Mouse (Mus musculus) adrenal gland, adult 18-20 months (tissue): ENCODE measurements around the gene Epb41l1. TPM values are rescaled to one million over a fixed set of nuclear protein-coding genes. Genes with fewer than 3 reads are reported as not detected.
"Not testable (repeated sequence)": the region's sequence is repeated elsewhere in the genome, so short reads cannot be mapped to it uniquely, and the experiment has no call there.

ENCODE experiments used
- DNase-seq, 2 experiments: peaks; one replicate each; pipeline ENCODE4 v3.0.0; 2021 to 2022; ENCODE audit warnings: low spot score in 2 of 2
- total RNA-seq, 2 experiments: library from RNA; stranded (reverse); gene quantifications; 1 replicate in 1 of 2; 2 replicates in 1 of 2; pipeline ENCODE4 v1.2.3; 2021

Epb41l1 gene
- total RNA-seq, 2 experiments from 2014 or later = 67.0 to 75.9 TPM

DNA sequence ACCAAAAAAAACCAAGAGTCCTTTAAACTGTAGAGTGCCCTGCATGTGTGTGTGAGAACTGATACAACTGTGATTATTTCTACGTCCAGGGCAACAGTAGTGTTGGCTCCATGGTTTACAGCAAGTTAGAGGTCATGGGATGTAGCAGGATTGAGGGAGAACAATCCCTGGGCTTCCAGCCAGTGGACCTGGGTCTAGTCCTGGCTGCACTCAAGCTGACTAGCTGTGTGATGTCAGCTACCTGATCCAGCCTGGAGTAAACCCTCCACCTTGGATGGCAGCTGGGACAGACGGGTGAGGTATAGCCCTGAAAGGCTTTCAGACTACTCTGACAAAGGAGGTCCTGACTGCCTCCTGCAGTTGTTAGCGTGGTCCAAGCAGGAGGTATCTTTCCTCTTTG lies 62.1 kb downstream of the Epb41l1 start:
- no peak for DNase-seq

DNA sequence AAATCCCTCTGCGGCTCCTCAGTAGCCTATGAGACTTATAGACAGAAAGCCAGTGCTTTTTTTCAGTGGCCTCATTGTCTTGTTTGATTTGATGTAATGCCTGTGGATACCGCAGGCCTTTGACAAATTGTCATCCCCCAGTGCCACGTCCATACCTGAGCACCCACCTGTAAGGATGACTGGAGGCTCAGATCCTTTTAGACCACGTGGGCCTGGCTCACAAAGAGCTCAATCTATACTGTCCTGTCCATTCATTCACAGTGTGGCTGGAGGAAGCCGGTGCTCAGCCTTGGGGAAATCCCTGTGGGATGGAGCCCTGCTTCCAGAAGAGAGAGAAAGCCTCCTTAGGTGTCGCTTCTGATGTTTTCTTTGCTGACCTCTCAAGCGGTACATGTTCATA lies 62.5 kb downstream of the Epb41l1 start:
- no peak for DNase-seq

DNA sequence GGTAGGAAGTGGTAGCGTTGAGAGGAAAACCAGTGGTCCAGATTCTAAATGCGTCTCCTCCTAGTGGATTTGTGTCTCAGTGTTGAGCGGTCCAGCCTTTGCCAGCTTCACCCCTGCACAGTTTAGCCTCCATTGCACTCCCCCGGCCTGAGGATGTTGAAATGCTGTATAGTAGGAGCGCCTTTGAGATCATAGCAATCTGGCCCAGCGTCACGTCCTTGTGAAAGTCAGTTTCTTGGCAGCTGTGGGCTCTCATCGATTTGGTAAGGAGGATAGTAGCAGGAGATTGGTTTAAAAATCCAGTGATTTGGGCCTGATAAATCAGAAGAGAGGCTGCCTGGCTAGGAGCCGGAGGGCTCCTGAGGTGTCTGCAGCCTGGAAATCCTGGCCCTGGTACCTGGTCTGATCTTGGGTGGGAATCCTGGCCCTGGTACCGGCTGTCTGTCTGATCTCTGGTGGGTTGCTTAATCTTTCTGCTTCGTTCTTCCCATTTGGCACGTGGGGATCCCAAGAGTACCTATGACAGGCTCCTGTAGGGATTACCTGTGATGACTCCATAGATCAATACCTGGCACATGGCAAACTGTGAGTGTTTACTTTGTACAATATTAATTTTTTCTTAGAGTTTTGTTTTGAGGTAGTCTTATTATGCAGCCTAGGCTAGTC lies 65.5 kb downstream of the Epb41l1 start:
- DNase-seq = no peak

DNA sequence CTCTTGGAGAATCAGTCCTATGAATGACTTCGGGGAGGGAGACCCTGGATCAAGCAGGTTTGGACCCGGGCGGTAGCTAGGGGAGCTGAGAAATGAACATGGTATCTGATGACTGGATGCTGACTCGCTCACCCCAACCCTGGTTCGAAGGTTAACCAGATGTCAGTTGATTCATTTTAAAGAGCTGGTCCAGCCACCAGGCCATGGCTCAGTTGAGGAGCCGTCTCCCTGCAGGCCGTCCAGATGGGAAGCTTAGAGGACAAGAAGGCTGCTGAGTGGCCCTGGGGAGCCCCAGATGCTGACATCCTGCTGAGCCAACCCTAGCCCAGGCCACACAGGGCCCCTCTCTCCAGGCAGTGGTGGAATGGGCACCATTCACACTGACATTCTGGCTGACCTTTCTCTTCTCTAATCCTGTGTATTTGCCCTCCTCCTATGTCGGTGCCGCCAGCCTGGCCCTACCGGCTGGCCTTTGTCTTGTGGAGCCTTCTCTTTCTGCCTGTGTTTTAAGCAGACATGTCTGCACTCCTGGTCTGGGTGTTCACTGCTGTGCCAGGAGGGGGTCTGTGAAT lies 67.0 kb downstream of the Epb41l1 start:
- no peak for DNase-seq

DNA sequence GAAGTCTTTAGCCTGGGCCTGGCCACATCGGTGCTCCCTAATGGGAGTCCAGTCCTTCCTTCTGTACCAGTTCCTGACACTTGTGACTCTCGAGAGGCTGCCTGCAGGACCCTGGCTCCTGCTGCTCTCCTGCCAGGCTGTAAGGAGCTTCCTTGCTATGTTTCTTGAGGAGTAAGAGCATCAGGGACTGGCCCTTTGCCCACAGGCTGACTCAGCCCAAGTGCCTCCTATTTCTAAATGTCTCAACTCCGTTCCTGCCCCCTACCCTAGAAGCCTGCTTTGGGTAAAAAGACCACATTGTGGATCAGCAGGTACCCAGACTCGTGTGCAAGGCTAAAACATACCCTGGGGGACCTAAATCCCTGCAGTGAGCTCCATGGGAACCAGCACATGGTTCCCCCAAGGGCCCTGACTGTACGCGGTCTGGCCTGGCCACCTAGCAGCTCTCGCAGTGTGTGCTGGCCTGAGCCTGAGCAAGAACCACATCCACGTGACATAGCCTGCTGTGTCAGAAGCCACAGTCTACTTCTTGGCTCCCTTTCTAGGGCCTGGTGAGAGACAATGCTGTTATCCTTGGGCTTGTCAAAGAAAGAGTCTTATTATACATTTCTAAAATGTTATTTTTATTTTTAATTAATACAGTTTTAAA lies 67.6 kb downstream of the Epb41l1 start:
- no peak for DNase-seq

DNA sequence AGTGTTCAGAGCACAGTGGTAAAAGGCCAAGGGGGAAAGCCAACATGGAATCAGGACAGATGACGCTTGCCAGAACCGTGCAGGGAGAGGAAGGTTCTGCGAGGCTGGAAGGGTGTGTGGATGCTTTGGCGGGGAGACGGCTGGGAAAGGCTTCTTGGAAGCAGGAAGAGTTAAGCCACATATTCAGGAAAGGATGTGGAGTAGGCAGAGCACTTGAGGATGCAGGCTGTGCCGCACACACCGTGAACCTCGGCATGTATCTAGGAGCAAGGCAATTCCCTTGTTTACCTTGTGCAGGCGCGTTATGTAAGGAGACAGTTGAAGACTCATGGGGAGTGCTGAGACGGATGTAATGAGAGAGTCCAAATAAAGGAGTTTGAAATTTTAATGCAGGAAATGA lies 69.5 kb downstream of the Epb41l1 start:
- no peak for DNase-seq

DNA sequence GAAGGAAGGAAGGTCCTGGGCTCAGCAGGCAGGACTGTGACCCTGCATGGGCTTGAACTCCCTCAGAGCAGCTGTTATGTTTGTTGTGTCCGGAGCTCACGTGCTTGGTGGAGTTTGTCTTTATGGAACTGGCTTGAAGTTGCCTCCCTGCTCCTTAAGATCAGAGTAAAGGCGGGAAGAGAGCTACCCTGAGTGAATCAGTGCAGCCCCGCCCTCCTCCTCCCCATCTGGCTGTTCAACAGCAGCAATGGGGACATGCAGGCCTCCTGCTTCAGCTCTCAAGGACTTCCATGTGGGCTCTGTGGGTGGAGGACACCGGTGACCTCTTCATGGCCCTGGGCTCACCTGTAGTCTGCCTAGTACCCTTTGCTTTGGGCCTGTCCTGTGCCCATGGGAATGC lies 71.1 kb downstream of the Epb41l1 start:
- no peak for DNase-seq

DNA sequence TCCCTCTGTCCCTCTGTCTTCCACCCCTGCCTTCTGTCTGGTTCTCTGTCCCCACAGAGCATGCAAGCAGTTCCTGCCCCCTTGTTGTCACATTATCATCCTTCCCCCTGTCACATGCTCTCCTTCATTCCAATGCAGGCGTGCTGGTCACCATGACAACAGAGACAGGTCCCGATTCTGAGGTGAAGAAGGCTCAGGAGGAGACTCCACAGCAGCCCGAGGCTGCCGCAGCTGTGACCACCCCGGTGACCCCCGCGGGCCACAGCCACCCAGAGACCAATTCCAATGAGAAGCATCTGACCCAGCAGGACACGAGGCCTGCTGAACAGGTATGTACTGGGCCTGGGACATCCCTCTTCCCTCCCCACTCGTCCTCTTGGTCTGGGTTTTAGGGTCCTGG lies 73.1 kb downstream of the Epb41l1 start:
- no peak for DNase-seq

DNA sequence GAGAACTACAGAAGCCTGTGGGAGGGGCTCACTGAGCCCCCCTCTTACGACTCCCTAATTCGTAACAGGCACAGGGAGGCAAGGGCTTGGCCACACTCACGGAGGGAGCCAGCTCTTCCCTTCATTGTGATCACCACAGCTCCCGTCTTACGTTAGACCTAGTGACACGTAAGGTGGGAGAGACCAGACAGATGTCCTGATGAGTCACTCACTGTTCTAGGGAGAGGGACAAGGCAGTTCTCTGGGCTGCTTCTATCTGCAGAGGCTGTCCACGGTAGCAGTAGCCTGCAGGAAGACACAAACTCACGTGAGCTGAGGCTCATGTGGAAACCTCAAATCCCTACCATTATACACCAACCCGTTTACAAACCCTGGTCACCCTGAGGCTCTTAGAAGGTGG lies 73.8 kb downstream of the Epb41l1 start:
- no peak for DNase-seq

DNA sequence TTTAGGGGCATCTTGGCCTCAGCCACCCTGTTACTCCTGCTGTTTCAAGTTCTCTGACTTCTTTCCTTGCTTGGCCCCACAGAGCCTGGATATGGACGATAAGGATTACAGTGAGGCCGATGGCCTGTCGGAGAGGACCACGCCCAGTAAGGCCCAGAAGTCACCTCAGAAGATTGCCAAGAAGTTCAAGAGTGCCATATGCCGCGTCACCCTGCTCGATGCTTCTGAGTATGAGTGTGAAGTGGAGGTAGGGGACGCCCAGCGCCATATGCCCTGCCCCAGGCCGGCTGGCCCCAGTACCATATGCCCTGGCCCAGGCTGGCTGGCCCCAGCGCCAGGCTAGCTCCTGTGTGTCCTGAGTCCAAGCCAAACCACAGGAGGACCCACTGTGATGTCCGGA lies 74.2 kb downstream of the Epb41l1 start:
- DNase-seq = no peak

DNA sequence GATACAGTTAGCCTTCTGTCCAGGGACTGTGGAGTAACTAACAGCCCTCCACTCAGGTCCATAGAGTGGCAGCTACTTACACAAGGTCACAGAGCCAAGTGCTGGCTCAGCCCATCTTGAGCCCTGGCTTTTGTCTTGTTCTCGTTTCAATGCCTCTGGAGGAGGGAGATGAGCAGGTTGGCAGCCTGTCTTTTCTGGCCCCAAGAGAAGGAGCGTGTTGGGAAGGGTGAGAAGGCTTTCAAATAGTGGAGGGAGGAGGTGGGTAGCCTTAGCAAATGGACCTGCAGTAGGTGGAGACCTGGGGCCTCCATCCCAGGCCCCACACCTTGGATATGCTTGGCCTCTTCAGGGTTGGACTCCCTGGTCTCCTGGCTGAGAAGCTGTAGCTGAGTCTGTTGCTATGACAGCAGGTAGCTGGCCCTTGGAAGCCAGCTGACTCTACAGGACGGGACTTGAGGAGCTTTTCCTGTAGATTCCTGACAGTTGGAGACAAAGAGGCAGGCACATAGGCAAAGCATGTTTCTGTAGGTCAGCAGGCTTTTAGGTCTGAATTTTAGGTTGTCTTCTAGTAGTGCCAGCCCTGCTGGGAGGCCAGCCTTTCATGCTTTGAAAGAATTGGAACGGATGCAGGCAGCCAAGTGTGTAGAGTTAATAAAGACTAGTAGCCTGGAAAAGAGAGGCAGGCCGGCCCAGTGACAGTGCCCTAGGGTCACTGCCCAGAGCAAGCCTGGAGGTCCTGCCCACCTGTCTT lies 76.3 kb downstream of the Epb41l1 start:
- DNase-seq = no peak

DNA sequence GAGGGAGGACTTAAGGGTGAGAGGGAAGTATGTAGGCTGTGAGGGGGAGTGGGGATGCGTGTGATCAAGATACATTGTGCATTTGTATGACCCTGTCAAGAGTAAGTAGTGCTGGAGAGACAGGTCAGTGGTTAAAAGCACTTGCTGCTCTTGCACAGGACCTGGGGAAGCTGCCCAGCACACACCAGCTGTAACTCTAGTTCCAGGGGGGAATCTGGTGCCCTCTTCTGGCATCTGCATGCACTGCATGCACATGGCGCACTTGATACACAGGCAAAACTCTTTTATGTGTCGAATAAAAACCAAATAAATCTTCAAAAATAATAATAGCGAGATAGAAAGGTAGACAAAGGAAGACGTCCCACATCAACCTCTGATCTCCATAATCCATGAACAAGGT lies 77.2 kb downstream of the Epb41l1 start:
- DNase-seq = peak; percentile 67 to 72

DNA sequence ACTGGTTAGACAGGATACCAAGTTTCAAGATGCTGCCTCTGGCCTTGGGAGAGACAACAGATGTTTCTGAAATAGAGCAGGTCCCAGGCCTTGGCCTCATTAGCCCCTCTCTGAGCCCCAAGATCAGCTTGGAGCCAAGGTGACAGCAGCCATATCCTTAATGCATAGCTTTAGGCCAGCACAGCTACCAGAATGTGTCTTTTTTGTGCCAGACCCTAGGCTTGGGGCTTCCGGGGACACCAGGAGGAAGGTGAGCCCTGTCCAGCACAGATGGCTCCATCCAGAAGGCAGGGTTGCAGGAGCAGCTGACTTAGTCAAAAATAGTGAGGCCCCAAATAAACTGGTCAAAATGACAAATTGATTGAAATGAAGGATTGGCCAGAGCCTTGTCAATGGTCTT lies 80.3 kb downstream of the Epb41l1 start:
- no peak for DNase-seq

DNA sequence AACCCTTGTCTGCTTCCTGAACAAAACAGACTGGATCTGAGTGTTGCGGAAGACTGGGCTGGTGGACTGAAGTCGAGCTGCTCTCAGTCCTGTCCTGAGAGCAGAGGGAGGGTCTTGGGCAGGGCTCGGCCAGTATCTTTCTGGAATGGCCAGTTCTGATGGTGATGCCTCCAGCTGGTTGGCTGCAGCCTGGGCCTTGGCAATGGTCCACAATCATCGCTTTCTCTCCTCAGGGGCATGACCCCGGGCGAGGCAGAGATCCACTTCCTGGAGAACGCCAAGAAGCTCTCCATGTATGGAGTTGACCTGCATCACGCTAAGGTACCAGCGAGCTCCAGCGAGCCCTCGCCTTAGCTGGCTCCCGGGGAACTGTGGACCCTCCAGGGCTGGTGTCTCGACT lies 84.8 kb downstream of the Epb41l1 start:
- no peak for DNase-seq

DNA sequence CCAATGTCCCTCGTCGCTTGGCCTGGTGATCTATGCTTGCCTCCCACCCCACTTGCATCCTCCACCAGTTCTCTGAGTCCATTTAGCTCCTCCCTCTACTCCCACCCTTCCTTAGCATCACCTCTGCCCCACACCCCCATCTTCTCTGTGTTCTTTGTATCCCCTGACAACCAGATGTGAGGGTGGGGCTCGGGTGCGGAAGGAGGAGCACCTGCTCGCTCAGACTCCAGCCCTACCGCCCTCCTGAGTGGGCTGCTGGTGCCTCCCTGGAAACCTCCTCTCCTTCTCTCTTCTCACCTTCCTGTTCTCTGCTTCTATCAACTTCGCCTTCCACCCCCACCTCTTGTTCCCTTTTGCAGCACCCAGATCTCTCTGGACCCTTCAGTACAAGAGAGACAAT lies 91.3 kb downstream of the Epb41l1 start:
- DNase-seq = no peak

DNA sequence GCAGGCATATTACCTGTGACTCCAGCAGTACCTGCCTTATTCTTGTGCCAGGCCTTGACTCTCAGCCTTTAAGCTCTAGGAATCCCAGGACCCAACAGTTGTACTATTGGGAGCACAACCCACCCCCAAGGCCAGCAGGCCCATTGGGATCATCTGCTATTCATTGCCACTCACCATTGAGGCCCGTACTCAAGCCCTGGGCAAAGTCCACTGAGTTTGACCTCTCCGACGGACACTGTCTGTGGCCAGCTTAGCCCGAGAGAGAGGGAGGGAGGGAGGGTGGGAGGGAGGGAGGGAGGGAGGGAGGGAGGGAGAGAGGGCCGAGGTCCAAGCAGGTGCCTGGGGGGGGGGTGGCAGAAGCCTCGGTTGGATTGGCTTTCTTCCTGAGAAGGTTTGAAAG lies 91.9 kb downstream of the Epb41l1 start:
- DNase-seq = no peak

DNA sequence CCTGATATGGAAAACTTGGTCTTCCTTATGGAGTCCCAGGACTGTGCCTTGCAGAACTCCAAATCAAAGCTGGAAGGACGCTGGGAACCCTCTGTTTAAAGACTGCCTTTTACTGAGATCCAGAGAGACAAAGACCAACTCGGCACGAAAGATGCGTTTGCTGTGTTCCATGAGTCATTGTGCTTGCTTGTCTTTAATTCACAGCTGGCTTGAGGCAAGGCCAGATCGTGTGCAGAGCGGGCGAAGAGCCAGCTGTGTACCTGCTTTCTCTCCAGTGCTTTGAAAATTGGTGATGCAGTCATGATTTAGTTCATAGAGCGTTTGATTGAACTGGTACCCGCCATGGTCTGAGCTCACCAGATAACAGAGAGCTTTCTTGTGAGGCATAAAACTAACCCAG lies 94.4 kb downstream of the Epb41l1 start:
- no peak for DNase-seq

DNA sequence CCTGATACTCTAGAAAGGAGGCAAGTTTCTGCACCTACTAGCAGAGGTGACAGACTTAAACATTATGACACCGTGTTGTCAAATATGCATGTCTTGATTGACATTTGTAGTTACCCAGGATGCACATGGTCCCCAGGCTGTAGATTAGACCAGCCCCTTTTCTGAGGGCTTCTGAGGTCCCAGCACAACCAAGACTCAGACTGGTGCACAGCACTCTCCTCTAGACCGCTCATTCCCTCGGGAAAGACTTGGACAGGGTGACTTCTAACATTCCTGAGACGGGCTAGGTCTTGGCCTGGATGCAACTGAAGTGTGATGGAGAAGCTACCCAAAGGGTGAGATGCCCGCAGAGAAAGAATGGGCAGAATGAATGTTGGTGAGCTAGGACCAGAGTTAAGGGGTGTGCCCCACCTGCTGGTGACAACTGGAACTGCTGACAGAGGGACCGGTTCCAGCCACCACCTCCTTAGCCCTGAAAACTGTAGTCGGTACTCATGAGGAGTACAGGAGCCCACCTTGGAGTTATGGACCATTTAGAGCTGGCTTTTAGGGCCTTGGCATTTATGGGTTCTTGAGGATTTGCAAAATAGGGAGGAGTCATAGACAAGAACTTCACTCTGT lies 95.0 kb downstream of the Epb41l1 start:
- DNase-seq = peak; percentile 79 to 80

DNA sequence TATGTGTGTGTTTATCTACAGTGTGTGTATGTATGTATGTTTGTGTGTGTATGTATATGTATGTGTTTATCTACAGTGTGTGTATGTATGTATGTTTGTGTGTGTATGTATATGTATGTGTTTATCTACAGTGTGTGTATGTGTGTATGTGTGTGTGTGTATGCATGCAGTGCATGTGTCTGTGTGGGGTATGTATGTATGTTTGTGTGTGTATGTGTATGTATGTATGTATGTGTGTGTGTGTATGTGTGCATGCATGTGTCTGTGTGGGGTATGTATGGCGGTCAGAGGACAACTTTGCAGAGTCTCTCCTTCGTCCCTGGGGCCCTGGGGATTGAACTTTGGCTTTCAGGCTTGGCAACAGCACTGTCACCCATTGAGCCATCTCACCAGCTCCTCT lies 96.0 kb downstream of the Epb41l1 start:
- DNase-seq = not testable (repeated sequence)

DNA sequence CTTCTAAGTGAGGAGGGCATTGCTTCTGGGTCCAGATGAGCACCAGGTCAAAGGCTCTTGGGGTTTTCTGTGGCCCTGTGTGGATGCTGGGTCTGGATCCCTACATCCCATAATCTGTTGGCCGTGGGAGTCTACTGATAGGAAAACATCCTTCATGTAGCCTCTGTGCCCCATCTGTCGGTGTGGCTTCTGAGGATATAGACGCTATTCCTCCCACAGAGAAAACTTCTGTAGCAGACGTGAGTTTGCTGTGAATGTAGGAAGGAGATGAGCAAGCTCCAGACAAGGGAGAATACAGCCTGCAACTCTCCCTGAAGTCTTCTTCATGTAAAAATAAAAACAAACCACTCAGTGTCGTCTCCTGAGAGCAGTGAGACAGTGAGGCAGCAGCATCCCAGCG lies 97.6 kb downstream of the Epb41l1 start:
- no peak for DNase-seq

DNA sequence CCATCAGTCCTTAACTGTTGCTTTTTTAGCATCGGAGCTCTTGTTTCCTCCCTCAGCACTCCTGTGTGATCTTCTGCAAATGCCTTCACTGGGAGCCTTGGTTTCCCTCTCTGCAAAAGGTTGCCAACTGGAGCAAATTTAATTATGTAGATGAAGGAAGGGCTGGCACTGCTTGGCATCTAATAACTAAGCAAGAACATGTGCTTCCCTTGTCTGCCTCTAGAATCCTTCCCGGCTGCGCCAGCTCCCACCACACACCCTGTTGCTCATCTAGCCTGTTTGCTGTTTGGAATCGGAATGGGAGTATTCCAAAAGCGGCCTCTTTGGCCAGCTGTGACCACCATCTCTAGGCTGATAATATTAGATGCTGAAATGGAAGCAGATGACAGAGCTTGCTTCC lies 98.9 kb downstream of the Epb41l1 start:
- DNase-seq = no peak

DNA sequence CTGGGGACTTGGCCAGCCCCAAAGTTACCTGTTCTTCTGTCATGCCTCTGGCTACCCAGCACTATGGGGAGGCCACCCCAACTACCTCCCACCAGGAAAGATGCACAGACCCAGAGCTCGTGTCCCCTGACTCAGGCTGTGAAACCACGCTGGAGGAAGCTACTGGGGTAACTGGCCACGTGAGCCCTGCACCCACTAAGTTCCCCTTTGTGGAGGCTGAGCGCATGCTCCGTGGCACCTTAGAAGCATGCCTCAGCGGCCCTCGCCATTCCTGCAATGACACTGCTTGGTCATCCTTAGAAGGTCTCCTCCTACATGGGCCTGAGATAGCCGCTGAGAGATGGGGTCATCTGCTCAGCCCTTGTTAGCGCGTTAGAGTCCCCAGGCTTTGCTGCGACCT lies 102.3 kb downstream of the Epb41l1 start:
- no peak for DNase-seq
